Mouse (Mus musculus): Measurements from ENCODE around the gene Gltp.

- TF ChIP-seq CTCF (IDR thresholded peaks at IDR 0.05; ENCODE audit: low read depth) (no peak), EP300 (IDR thresholded peaks at IDR 0.05; ENCODE audit: low read depth) (no peak)
Observed at GRCm38 (mm10) chr5:114721969-114722368, 31.2 kb upstream of the Gltp start.

Data from liver, postnatal 0 days (tissue).